Mouse (Mus musculus) bone marrow macrophage, adult 2 months (primary cell): Measurements from ENCODE around the gene Pwwp2b.

Experiments
- CTCF ChIP-seq: IDR thresholded peaks from 2 replicates; pipeline ENCODE4 v1.5.1; 2012; ENCODE audit warnings: low read depth, mild to moderate bottlenecking, low read length, moderate library complexity
- POLR2A ChIP-seq: IDR thresholded peaks from 2 replicates; pipeline ENCODE4 v1.6.1; 2012; ENCODE audit warnings: mild to moderate bottlenecking, low read depth, low read length, borderline replicate concordance

- no peak for TF ChIP-seq POLR2A
- TF ChIP-seq CTCF, result peak; percentile 97
Measured at GRCm38 (mm10) chr7:139299424-139299823, 51.1 kb downstream of the Pwwp2b start.
